Mouse (Mus musculus) limb, embryonic 14.5 days (tissue): ENCODE results near the gene Cpeb4. TPM values are rescaled to one million over a fixed set of nuclear protein-coding genes. Genes with fewer than 3 reads are reported as not detected.
A peak's percentile ranks its signal among the peaks of the same experiment; 100 is the strongest.

ENCODE experiments used
- ATAC-seq: fragments of 200-750 bp; cut with Nextera tagmentation; 2 replicates; pipeline ENCODE4 v1.8.0; 2017; ENCODE audit warnings: low read depth, moderate number of reproducible peaks, moderate TSS enrichment; ENCODE audit not compliant: low FRiP score
- DNase-seq: peaks from one replicate; pipeline ENCODE4 v3.0.0-alpha.2; 2015; ENCODE audit warnings: low spot score
- H3K27ac ChIP-seq: fragments of 300-500 bp; sonication (generic); replicated peaks from 2 replicates; pipeline ENCODE4 v1.5.1; 2014; ENCODE audit warnings: low read depth, mild to moderate bottlenecking, low read length, moderate library complexity, mixed read lengths
- H3K27me3 ChIP-seq: fragments of 300-500 bp; sonication (generic); 2 replicates; pipeline ENCODE4 v1.6.1; 2014; ENCODE audit warnings: low read length, mixed read lengths; ENCODE audit not compliant: control insufficient read depth, insufficient read depth
- H3K36me3 ChIP-seq: fragments of 300-500 bp; sonication (generic); 2 replicates; pipeline ENCODE4 v1.6.1; 2014; ENCODE audit warnings: mild to moderate bottlenecking, low read length, moderate library complexity, mixed read lengths; ENCODE audit not compliant: control insufficient read depth, insufficient read depth
- H3K4me1 ChIP-seq: fragments of 300-500 bp; sonication (generic); 2 replicates; pipeline ENCODE4 v1.6.1; 2014; ENCODE audit warnings: antibody characterized with exemption, low read length, mixed read lengths; ENCODE audit not compliant: control insufficient read depth, insufficient read depth
- H3K4me2 ChIP-seq: fragments of 300-500 bp; sonication (generic); replicated peaks from 2 replicates; pipeline ENCODE4 v1.6.1; 2014; ENCODE audit warnings: low read depth, mild to moderate bottlenecking, low read length, moderate library complexity; ENCODE audit not compliant: severe bottlenecking
- H3K4me3 ChIP-seq: fragments of 300-500 bp; sonication (generic); replicated peaks from 2 replicates; pipeline ENCODE4 v1.5.1; 2014; ENCODE audit warnings: low read length
- H3K9ac ChIP-seq: fragments of 300-500 bp; sonication (generic); 2 replicates; pipeline ENCODE4 v1.6.1; 2014; ENCODE audit warnings: mild to moderate bottlenecking, low read depth, low read length, moderate library complexity; ENCODE audit not compliant: severe bottlenecking
- H3K9me3 ChIP-seq: fragments of 300-500 bp; sonication (generic); 2 replicates; pipeline ENCODE4 v1.6.1; 2016; ENCODE audit warnings: low read length; ENCODE audit not compliant: control insufficient read depth
- POLR2A ChIP-seq: fragments of 200-500 bp; IDR thresholded peaks from 2 replicates; pipeline ENCODE4 v1.8.0; 2012; ENCODE audit warnings: inconsistent platforms, mild to moderate bottlenecking, moderate library complexity, borderline replicate concordance; ENCODE audit not compliant: insufficient read depth, insufficient read length; ENCODE audit errors: extremely low read depth
- WGBS: fragments of 180-500 bp; shearing (Covaris S2); extraction: QIAGEN DNeasy Blood & Tissue Kit; methylation state at CpG from one replicate; pipeline ENCODE4 v1.1.7; 2014; 5-methylcytosine and 5-hydroxymethylcytosine counted together
- polyA plus RNA-seq, 2 experiments: library from polyadenylated mRNA; depleted of rRNA in 1 of 2; stranded (reverse) in 1 of 2; unstranded in 1 of 2; fragments of >200 nt; fragmentation: Nextera tagmentation in 1 of 2; extraction: Ambion mirVana in 1 of 2; gene quantifications; 2 replicates each; pipeline versions ENCODE4 v1.2.1 to v1.2.3; 2012 to 2014

The Cpeb4 gene
- polyA plus RNA-seq, 2 experiments, result 4.9 to 6.5 TPM

DNA sequence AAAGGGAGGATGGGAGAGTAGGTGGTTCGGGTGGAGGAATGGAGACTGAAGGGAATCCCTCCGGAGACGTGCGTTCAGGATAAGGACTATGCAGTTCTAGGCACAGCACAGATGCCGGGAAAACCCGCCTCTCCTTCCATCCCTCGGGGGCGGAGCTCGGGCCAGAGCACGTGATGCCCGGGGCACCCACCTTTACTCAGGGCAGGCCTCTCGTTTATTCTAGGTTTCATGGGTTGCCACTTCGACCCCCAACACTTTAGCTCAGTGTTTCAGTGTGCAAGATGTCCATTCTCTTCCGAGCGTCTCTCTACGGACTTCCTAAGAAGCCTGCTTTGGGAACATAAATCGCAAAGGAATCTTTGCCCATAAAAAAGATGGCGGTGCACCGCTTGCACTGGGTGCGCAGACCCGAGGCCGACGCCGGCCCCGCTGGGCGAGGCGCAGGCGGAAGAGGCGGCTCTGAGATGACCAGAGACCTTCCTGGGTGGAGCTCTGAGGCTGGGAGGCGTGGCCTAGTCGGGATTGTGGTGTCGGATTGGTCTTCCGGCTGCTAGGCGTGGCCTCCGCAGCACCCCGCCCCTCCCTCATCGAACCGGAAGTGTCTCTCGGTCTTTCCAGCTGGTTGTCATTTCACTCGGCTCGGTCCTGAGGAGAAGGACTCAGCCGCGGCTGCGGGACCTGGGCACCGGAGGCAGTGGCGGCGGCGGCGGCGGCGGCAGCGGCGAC lies 1.6 kb upstream of the Cpeb4 start:
- Histone ChIP-seq H3K4me3 (peak overlapping the region; percentile 84), H3K9me3 (no peaks in the 10 kb centered on the region), H3K27ac (peak overlapping the region; percentile 82), H3K4me1 (peaks cover 21% of the 10 kb centered on the region), H3K4me2 (peak overlapping the region; percentile 90), H3K9ac (peak overlapping the region; percentile 73), H3K36me3 (no peaks in the 10 kb centered on the region), H3K27me3 (no peaks in the 10 kb centered on the region)
- peak; percentile 100 for ATAC-seq
- TF ChIP-seq POLR2A, result peak; percentile 83; the same call in 1 of the 2 replicates
- WGBS, result under 1% methylated on average over 53 of the region's 53 CpGs
- peak; percentile 99 for DNase-seq

DNA sequence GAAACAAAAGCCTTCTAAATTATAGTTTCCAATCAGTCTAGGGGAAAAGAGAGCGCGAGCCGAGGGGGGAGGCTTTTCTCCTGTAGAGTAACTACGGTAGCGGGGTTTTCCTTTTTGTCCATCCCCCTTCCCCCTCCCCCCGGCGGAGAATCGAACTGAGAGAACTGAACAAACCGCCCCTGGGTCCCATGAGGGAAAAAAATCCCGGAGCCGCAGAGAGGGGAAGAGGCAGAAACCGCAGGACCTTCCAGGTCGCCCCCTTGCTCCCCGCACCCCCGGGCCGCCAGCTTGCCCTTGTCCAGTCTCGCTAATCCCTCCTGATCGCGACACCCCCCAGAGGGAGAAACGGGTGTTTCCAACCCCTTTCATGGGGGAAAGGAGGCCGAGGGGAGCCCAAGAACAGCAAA lies 873 bp upstream of the Cpeb4 start:
- Histone ChIP-seq H3K36me3 (no peaks in the 10 kb centered on the region), H3K27ac (0 out of 2 replicates have a peak overlapping the region, but pooled peaks have one; percentile 56), H3K4me1 (peaks cover 21% of the 10 kb centered on the region), H3K27me3 (no peaks in the 10 kb centered on the region), H3K9ac (peak overlapping the region; percentile 73), H3K4me3 (peak overlapping the region; percentile 84), H3K9me3 (no peaks in the 10 kb centered on the region), H3K4me2 (peak overlapping the region; percentile 90)
- under 1% methylated on average over 15 of the region's 21 CpGs for WGBS
- ATAC-seq, result no peak
- no peak for TF ChIP-seq POLR2A
- DNase-seq, result peak; percentile 28

DNA sequence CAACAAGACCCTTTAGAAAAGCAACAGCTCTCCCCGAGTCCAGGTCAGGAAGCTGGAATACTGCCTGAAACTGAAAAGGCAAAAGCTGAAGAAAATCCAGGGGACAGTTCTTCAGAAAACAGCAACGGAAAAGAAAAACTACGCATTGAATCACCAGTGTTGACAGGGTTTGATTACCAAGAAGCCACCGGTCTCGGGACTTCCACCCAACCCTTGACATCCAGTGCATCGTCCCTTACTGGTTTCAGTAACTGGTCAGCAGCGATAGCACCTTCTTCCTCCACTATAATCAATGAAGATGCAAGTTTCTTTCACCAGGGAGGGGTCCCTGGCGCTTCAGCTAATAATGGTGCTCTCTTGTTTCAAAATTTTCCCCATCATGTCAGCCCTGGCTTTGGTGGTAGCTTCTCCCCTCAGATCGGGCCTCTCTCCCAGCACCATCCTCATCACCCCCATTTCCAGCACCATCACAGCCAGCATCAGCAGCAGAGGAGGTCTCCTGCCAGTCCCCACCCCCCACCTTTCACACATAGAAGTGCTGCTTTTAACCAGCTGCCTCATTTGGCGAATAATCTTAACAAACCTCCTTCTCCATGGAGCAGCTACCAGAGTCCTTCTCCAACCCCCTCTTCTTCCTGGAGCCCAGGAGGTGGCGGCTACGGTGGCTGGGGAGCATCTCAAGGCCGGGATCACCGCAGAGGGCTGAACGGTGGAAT lies 693 bp downstream of the Cpeb4 start:
- H3K27me3 ChIP-seq, result no peaks in the 10 kb centered on the region
- ATAC-seq (no peak), DNase-seq (no peak)
- peak overlapping the region; percentile 47 for H3K4me2 ChIP-seq
- no peaks in the 10 kb centered on the region for H3K36me3 ChIP-seq
- no peak for TF ChIP-seq POLR2A
- WGBS, result 58% methylated on average over 15 of the region's 15 CpGs
- H3K9ac ChIP-seq, result peak overlapping the region; percentile 46
- H3K4me1 ChIP-seq, result peaks cover 21% of the 10 kb centered on the region
- no peak overlapping the region for H3K27ac ChIP-seq
- peak overlapping the region; percentile 23 for H3K4me3 ChIP-seq
- H3K9me3 ChIP-seq, result no peaks in the 10 kb centered on the region

DNA sequence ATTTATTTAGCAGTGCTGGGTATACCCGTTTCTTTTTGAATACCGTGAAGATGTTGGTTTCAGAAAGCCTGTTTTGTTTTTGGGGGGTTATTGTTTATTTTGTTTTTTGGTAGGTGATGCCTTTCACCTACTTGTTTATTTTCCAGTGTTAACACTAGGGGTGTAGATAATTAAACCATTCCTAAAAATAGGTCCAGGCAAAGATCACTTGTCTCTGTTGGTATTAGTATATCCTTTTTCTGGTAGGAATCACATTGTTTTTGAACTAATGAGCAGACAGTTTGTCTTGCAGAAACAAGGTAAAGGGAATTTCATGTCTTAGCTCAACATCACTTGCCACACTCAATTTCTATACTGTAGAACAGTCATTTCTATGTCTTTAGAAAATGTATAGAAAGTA lies 2.1 kb downstream of the Cpeb4 start:
- Histone ChIP-seq H3K4me2 (peak overlapping the region; percentile 47), H3K36me3 (no peaks in the 10 kb centered on the region), H3K4me3 (peak overlapping the region; percentile 13), H3K27me3 (no peaks in the 10 kb centered on the region), H3K9me3 (no peaks in the 10 kb centered on the region), H3K27ac (no peak overlapping the region), H3K9ac (no peak overlapping the region), H3K4me1 (peaks cover 21% of the 10 kb centered on the region)
- ATAC-seq (no peak), DNase-seq (no peak)
- no peak for TF ChIP-seq POLR2A
- WGBS, result 83% methylated on average over 2 of the region's 2 CpGs

DNA sequence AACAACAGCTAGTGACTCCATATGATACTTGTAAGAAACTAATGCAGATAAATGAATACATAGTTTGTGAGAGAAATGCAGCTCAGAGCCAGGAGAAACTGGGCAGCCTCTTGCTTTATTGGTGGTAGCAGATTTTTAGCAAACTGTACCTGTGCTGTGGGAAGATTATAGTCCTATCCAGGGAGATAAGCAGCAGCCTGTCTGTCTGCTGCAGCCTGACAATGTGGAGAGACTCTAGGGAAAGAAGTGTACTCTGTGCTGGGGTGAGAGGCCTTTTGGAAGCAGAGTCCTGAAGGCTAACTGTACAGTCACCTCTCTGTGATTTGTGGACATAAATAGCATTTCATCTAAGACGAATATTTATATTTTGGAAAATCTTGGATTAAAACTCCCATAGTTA lies 11.7 kb downstream of the Cpeb4 start:
- no peak overlapping the region for H3K27ac ChIP-seq
- H3K4me1 ChIP-seq, result no peaks in the 10 kb centered on the region; the same call in 1 of the 2 replicates
- TF ChIP-seq POLR2A, result no peak
- WGBS, result 77% methylated on average over 1 of the region's 1 CpGs
- H3K9ac ChIP-seq, result no peak overlapping the region
- ATAC-seq (no peak), DNase-seq (no peak)
- H3K9me3 ChIP-seq, result no peaks in the 10 kb centered on the region
- no peaks in the 10 kb centered on the region for H3K27me3 ChIP-seq
- no peaks in the 10 kb centered on the region for H3K36me3 ChIP-seq
- H3K4me2 ChIP-seq, result no peak overlapping the region
- no peak overlapping the region for H3K4me3 ChIP-seq
